Mouse (Mus musculus): Measurements from ENCODE around the gene Opcml. TPM values are rescaled to one million over a fixed set of nuclear protein-coding genes. Genes with fewer than 3 reads are reported as not detected.

Gene Opcml
- polyA plus RNA-seq, 1 experiment from 2014 or later: 7.4 TPM

GRCm38 (mm10) chr9:28845961-28846570, 1055.5 kb downstream of the Opcml start:
- WGBS: 56% methylated on average over 2 of the region's 2 CpGs
- H3K4me1 ChIP-seq: no peaks in the 10 kb centered on the region

GRCm38 (mm10) chr9:28855826-28856225, 1065.3 kb downstream of the Opcml start:
- no peak for ATAC-seq (ENCODE audit: low FRiP score, low read depth)
- no peaks in the 10 kb centered on the region for H3K9me3 ChIP-seq

More at GRCm38 (mm10) chr9:28845961-28846570, 1055.5 kb downstream of the Opcml start:
- Histone ChIP-seq H3K36me3 (no peaks in the 10 kb centered on the region), H3K27me3 (replicated peaks) (no peaks in the 10 kb centered on the region), H3K9ac (no peak overlapping the region), H3K4me3 (no peak overlapping the region), H3K27ac (no peak overlapping the region), H3K9me3 (no peaks in the 10 kb centered on the region), H3K4me2 (replicated peaks) (no peak overlapping the region)
- ATAC-seq (ENCODE audit: low FRiP score, low read depth): no peak

GRCm38 (mm10) chr9:28861983-28862382, 1071.4 kb downstream of the Opcml start:
- ATAC-seq (ENCODE audit: low FRiP score, low read depth): no peak
- H3K4me3 ChIP-seq: no peak overlapping the region

More at GRCm38 (mm10) chr9:28855826-28856225, 1065.3 kb downstream of the Opcml start:
- H3K4me3 ChIP-seq: no peak overlapping the region
- no peak overlapping the region for H3K27ac ChIP-seq
- no peak overlapping the region for H3K9ac ChIP-seq
- no peaks in the 10 kb centered on the region for H3K36me3 ChIP-seq
- no peaks in the 10 kb centered on the region for H3K27me3 ChIP-seq (replicated peaks)
- H3K4me2 ChIP-seq (replicated peaks): no peak overlapping the region
- 73% methylated on average over 7 of the region's 7 CpGs for WGBS
- H3K4me1 ChIP-seq: no peaks in the 10 kb centered on the region

GRCm38 (mm10) chr9:28867256-28867655, 1076.7 kb downstream of the Opcml start:
- 83% methylated on average over 3 of the region's 3 CpGs for WGBS
- no peaks in the 10 kb centered on the region for H3K4me1 ChIP-seq
- no peak overlapping the region for H3K27ac ChIP-seq
- H3K9me3 ChIP-seq: no peaks in the 10 kb centered on the region
- H3K36me3 ChIP-seq: no peaks in the 10 kb centered on the region
- H3K9ac ChIP-seq: no peak overlapping the region
- no peaks in the 10 kb centered on the region for H3K27me3 ChIP-seq (replicated peaks)
- ATAC-seq (ENCODE audit: low FRiP score, low read depth): no peak
- H3K4me2 ChIP-seq (replicated peaks): no peak overlapping the region
- H3K4me3 ChIP-seq: no peak overlapping the region

More at GRCm38 (mm10) chr9:28861983-28862382, 1071.4 kb downstream of the Opcml start:
- Histone ChIP-seq H3K4me1 (no peaks in the 10 kb centered on the region), H3K36me3 (no peaks in the 10 kb centered on the region), H3K9me3 (no peaks in the 10 kb centered on the region), H3K27me3 (replicated peaks) (no peaks in the 10 kb centered on the region), H3K4me2 (replicated peaks) (no peak overlapping the region), H3K9ac (no peak overlapping the region), H3K27ac (no peak overlapping the region)
- 88% methylated on average over 4 of the region's 4 CpGs for WGBS

DNA sequence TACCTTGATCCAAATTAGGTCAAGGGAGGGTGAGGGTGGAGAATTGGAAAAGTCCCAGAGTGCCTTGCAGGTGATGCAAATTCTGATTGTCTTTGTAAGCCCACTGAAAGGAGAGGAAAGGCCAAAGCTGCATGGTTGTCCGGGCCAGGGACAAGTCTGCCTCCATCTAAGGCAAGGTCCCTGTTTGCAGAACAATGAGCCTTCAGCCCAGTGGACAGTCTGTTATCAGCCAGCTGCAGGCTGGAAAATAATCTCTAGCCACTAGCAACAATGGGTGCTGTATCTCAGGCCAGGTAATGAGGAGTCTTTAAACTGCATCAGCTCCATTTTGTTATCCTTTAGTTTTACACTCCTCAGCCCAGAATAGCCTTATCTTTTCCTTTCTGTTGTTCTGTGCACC, 1079.9 kb downstream of the Opcml start:
- 72% methylated on average over 1 of the region's 1 CpGs for WGBS
- no peak overlapping the region for H3K4me3 ChIP-seq
- H3K4me1 ChIP-seq: no peaks in the 10 kb centered on the region
- H3K36me3 ChIP-seq: no peaks in the 10 kb centered on the region
- no peak overlapping the region for H3K4me2 ChIP-seq (replicated peaks)
- no peak overlapping the region for H3K27ac ChIP-seq
- H3K27me3 ChIP-seq (replicated peaks): no peaks in the 10 kb centered on the region
- H3K9ac ChIP-seq: no peak overlapping the region
- ATAC-seq (ENCODE audit: low FRiP score, low read depth): no peak
- no peaks in the 10 kb centered on the region for H3K9me3 ChIP-seq

DNA sequence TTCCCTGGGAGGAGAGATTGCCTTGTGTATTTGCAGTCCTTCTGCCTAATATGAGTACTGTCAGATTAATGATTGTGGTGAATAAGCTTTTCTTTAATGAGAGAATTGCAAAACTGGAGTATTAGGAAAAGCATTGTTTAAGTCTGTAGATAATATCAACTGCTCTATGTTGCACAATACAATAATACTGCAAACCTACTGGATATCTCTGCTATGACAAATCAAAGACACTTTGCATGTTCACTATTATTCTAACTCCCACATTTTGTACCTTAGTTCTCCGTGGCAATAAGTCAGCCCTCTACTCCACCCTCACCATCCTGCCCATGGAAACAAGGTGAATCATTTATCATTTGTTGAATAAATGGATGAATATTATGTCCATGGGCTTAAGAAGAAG, 1092.0 kb downstream of the Opcml start:
- no peaks in the 10 kb centered on the region for H3K36me3 ChIP-seq
- 80% methylated on average over 1 of the region's 1 CpGs for WGBS
- ATAC-seq (ENCODE audit: low FRiP score, low read depth): no peak

GRCm38 (mm10) chr9:28891611-28892010, 1101.0 kb downstream of the Opcml start:
- H3K4me2 ChIP-seq (replicated peaks): no peak overlapping the region
- H3K27me3 ChIP-seq (replicated peaks): no peaks in the 10 kb centered on the region
- 86% methylated on average over 8 of the region's 8 CpGs for WGBS
- no peaks in the 10 kb centered on the region for H3K9me3 ChIP-seq
- H3K36me3 ChIP-seq: no peaks in the 10 kb centered on the region
- H3K4me3 ChIP-seq: no peak overlapping the region
- ATAC-seq (ENCODE audit: low FRiP score, low read depth): no peak
- no peaks in the 10 kb centered on the region for H3K4me1 ChIP-seq
- no peak overlapping the region for H3K9ac ChIP-seq
- H3K27ac ChIP-seq: no peak overlapping the region

More for the DNA sequence above, 1092.0 kb downstream of the Opcml start:
- no peaks in the 10 kb centered on the region for H3K27me3 ChIP-seq (replicated peaks)
- H3K9me3 ChIP-seq: no peaks in the 10 kb centered on the region
- H3K4me1 ChIP-seq: no peaks in the 10 kb centered on the region
- H3K4me2 ChIP-seq (replicated peaks): no peak overlapping the region
- H3K9ac ChIP-seq: no peak overlapping the region
- H3K4me3 ChIP-seq: no peak overlapping the region
- H3K27ac ChIP-seq: no peak overlapping the region

GRCm38 (mm10) chr9:28903291-28903690, 1112.7 kb downstream of the Opcml start:
- Histone ChIP-seq H3K27ac (no peak overlapping the region), H3K4me3 (no peak overlapping the region), H3K4me1 (no peaks in the 10 kb centered on the region), H3K4me2 (replicated peaks) (no peak overlapping the region), H3K9me3 (no peaks in the 10 kb centered on the region), H3K27me3 (replicated peaks) (no peaks in the 10 kb centered on the region), H3K9ac (no peak overlapping the region), H3K36me3 (no peaks in the 10 kb centered on the region)
- WGBS: 86% methylated on average over 1 of the region's 1 CpGs
- no peak for ATAC-seq (ENCODE audit: low FRiP score, low read depth)

- no peaks in the 10 kb centered on the region for H3K9me3 ChIP-seq
- H3K4me1 ChIP-seq: no peaks in the 10 kb centered on the region
- no peak overlapping the region for H3K9ac ChIP-seq
- no peaks in the 10 kb centered on the region for H3K27me3 ChIP-seq (replicated peaks)
- 92% methylated on average over 4 of the region's 4 CpGs for WGBS
- ATAC-seq (ENCODE audit: low FRiP score, low read depth): no peak
- H3K4me3 ChIP-seq: no peak overlapping the region
- H3K36me3 ChIP-seq: no peaks in the 10 kb centered on the region
- no peak overlapping the region for H3K27ac ChIP-seq
- no peak overlapping the region for H3K4me2 ChIP-seq (replicated peaks)
Measured at GRCm38 (mm10) chr9:28909738-28910137, 1119.2 kb downstream of the Opcml start.

DNA sequence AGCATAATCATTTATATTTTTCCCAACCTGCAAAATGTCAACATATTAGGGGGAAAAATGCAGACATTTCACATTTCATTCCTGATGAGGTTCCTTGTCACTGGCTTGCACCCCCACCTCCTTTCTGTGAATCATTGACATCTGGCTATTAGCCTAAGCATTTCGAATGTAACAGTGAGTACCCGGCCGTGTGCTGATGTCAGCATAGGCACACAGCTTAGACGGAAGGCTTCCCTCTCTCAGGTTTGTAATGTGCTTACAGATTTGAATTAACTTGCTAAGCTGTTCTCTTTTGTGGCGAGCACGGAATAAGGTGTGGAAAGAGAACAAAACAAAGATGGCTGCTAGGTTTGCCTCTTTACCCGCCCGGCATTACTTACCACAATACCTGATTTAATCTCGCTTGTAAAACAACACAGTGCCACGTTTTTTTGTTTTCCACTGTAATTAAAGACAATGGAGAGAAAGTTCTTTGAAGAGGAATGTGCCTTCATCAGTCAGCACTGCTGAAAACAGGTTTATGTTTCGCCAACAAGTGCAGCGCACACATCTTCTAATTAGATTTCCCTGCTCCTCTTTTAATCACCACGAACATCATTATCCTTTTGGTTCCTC, 1121.1 kb downstream of the Opcml start:
- Histone ChIP-seq H3K27me3 (replicated peaks) (no peaks in the 10 kb centered on the region), H3K4me3 (no peak overlapping the region), H3K9ac (no peak overlapping the region), H3K9me3 (no peaks in the 10 kb centered on the region), H3K36me3 (no peaks in the 10 kb centered on the region), H3K4me2 (replicated peaks) (no peak overlapping the region), H3K27ac (no peak overlapping the region), H3K4me1 (no peaks in the 10 kb centered on the region)
- WGBS: 66% methylated on average over 13 of the region's 13 CpGs
- no peak for ATAC-seq (ENCODE audit: low FRiP score, low read depth)

DNA sequence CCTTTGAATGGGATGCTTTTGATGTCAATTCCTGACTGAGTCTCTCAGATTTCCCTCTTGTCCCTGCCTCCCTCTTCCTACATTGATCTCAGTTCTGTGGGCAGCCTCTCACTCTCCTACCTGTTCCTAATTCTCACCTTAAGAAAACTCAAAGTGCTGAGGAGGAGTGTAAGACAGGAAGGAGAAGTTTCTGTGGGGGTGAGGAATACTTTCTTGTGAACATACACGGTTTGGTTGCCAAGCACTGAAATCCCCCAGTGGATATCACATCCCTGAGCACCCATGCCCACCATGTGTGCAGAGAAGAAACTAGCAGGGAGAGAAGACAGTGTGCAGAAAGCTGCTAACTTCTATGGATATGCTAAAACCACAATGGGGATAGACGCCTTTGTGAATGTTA, 1141.5 kb downstream of the Opcml start:
- Histone ChIP-seq H3K36me3 (no peaks in the 10 kb centered on the region), H3K27me3 (replicated peaks) (no peaks in the 10 kb centered on the region), H3K27ac (no peak overlapping the region), H3K4me3 (no peak overlapping the region), H3K4me2 (replicated peaks) (no peak overlapping the region), H3K4me1 (no peaks in the 10 kb centered on the region), H3K9ac (no peak overlapping the region), H3K9me3 (no peaks in the 10 kb centered on the region)
- 83% methylated on average over 2 of the region's 2 CpGs for WGBS
- no peak for ATAC-seq (ENCODE audit: low FRiP score, low read depth)

DNA sequence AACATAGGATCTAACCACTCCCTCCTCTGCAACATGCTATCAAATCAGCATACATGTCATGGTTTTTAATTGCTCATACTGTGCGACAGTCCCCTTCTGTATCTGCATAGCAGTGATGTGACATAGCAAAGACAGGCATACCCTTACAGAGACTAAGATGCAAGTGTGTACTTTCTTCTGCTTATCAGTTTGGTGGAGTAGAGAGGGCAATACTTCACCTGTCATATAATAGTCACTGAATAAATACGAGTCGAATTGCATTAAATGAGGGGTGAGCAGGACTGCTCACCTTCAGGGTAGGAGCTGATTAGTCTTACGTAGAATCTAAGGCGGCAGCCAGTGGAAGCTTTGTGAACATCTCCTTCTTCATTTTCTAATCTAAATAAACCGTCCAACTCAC, 1146.6 kb downstream of the Opcml start:
- Histone ChIP-seq H3K27me3 (replicated peaks) (no peaks in the 10 kb centered on the region), H3K36me3 (no peaks in the 10 kb centered on the region), H3K4me1 (no peaks in the 10 kb centered on the region), H3K4me3 (no peak overlapping the region), H3K4me2 (replicated peaks) (no peak overlapping the region), H3K9ac (no peak overlapping the region), H3K9me3 (no peaks in the 10 kb centered on the region), H3K27ac (no peak overlapping the region)
- ATAC-seq (ENCODE audit: low FRiP score, low read depth): no peak
- 90% methylated on average over 6 of the region's 6 CpGs for WGBS

GRCm38 (mm10) chr9:28937980-28938379, 1147.4 kb downstream of the Opcml start:
- Histone ChIP-seq H3K9me3 (no peaks in the 10 kb centered on the region), H3K4me1 (no peaks in the 10 kb centered on the region), H3K4me3 (no peak overlapping the region), H3K27me3 (replicated peaks) (no peaks in the 10 kb centered on the region), H3K4me2 (replicated peaks) (no peak overlapping the region), H3K27ac (no peak overlapping the region), H3K36me3 (no peaks in the 10 kb centered on the region), H3K9ac (no peak overlapping the region)
- WGBS: 72% methylated on average over 2 of the region's 2 CpGs
- no peak for ATAC-seq (ENCODE audit: low FRiP score, low read depth)

Data from neural tube, embryonic 12.5 days (tissue).